Mouse (Mus musculus) midbrain, embryonic 13.5 days (tissue): ENCODE data around the gene Tbc1d9b. TPM values are rescaled to one million over a fixed set of nuclear protein-coding genes. Genes with fewer than 3 reads are reported as not detected.
A peak's percentile ranks its signal among the peaks of the same experiment; 100 is the strongest.
"Not testable (repeated sequence)": the region's sequence is repeated elsewhere in the genome, so short reads cannot be mapped to it uniquely, and the experiment has no call there.

ENCODE experiments used
- ATAC-seq: fragments of 200-750 bp; cut with Nextera tagmentation; 2 replicates; pipeline ENCODE4 v1.8.0; 2017; ENCODE audit warnings: mild to moderate bottlenecking, moderate TSS enrichment, moderate library complexity
- H3K27ac ChIP-seq: fragments of 300-500 bp; sonication (generic); 2 replicates; pipeline ENCODE4 v1.5.1; 2015; ENCODE audit warnings: inconsistent platforms, mild to moderate bottlenecking, moderate library complexity
- H3K27me3 ChIP-seq: fragments of 300-500 bp; sonication (generic); 2 replicates; pipeline ENCODE4 v1.6.1; 2015; ENCODE audit warnings: mild to moderate bottlenecking, inconsistent platforms
- H3K36me3 ChIP-seq: fragments of 300-500 bp; sonication (generic); 2 replicates; pipeline ENCODE4 v1.6.1; 2015; ENCODE audit warnings: mild to moderate bottlenecking, inconsistent platforms
- H3K4me1 ChIP-seq: fragments of 300-500 bp; sonication (generic); replicated peaks from 2 replicates; pipeline ENCODE4 v1.6.1; 2015; ENCODE audit warnings: inconsistent platforms
- H3K4me2 ChIP-seq: fragments of 300-500 bp; sonication (generic); replicated peaks from 2 replicates; pipeline ENCODE4 v1.6.1; 2015; ENCODE audit warnings: moderate library complexity, mild to moderate bottlenecking, inconsistent platforms
- H3K4me3 ChIP-seq: fragments of 300-500 bp; sonication (generic); replicated peaks from 2 replicates; pipeline ENCODE4 v1.5.1; 2015; ENCODE audit warnings: mild to moderate bottlenecking, inconsistent platforms
- H3K9ac ChIP-seq: fragments of 300-500 bp; sonication (generic); replicated peaks from 2 replicates; pipeline ENCODE4 v1.6.1; 2015; ENCODE audit warnings: mild to moderate bottlenecking, inconsistent platforms
- H3K9me3 ChIP-seq: fragments of 300-500 bp; sonication (generic); 2 replicates; pipeline ENCODE4 v1.6.1; 2016; ENCODE audit warnings: mild to moderate bottlenecking, inconsistent platforms
- WGBS: fragments of 180-500 bp; shearing (Covaris S2); methylation state at CpG from one replicate; pipeline ENCODE4 v1.1.7; 2015; 5-methylcytosine and 5-hydroxymethylcytosine counted together
- polyA plus RNA-seq: library from polyadenylated mRNA; unstranded; fragments of >200 nt; fragmentation: Nextera tagmentation; extraction: Ambion mirVana; gene quantifications from 2 replicates; pipeline ENCODE4 v1.2.1, GENCODE M21; 2015

Gene Tbc1d9b
- polyA plus RNA-seq, 1 experiment from 2014 or later: 39.9 TPM

GRCm38 (mm10) chr11:50159347-50159746 is 28.2 kb downstream of the Tbc1d9b start:
- peaks cover 98% of the 10 kb centered on the region for H3K36me3 ChIP-seq
- 88% methylated on average over 4 of the region's 4 CpGs for WGBS
- H3K27ac ChIP-seq: no peak overlapping the region
- ATAC-seq: no peak
- no peaks in the 10 kb centered on the region for H3K4me1 ChIP-seq
- H3K4me2 ChIP-seq: no peak overlapping the region
- H3K9ac ChIP-seq: no peak overlapping the region
- no peaks in the 10 kb centered on the region for H3K9me3 ChIP-seq
- H3K4me3 ChIP-seq: no peak overlapping the region
- no peaks in the 10 kb centered on the region for H3K27me3 ChIP-seq

GRCm38 (mm10) chr11:50161578-50162304 is 30.5 kb downstream of the Tbc1d9b start:
- Histone ChIP-seq H3K27me3 (no peaks in the 10 kb centered on the region), H3K9ac (no peak overlapping the region), H3K4me1 (no peaks in the 10 kb centered on the region), H3K27ac (no peak overlapping the region), H3K36me3 (peaks cover 91% of the 10 kb centered on the region), H3K4me3 (no peak overlapping the region), H3K9me3 (no peaks in the 10 kb centered on the region), H3K4me2 (no peak overlapping the region)
- WGBS: 68% methylated on average over 10 of the region's 10 CpGs
- ATAC-seq: peak; percentile 44

GRCm38 (mm10) chr11:50162338-50163050 is 31.3 kb downstream of the Tbc1d9b start:
- H3K9ac ChIP-seq: no peak overlapping the region
- no peaks in the 10 kb centered on the region for H3K27me3 ChIP-seq
- H3K4me3 ChIP-seq: no peak overlapping the region
- no peak overlapping the region for H3K4me2 ChIP-seq
- no peaks in the 10 kb centered on the region for H3K9me3 ChIP-seq
- H3K4me1 ChIP-seq: no peaks in the 10 kb centered on the region
- WGBS: 98% methylated on average over 3 of the region's 3 CpGs
- no peak overlapping the region for H3K27ac ChIP-seq
- peaks cover 84% of the 10 kb centered on the region for H3K36me3 ChIP-seq
- no peak for ATAC-seq

GRCm38 (mm10) chr11:50168352-50168751 is 37.2 kb downstream of the Tbc1d9b start:
- no peaks in the 10 kb centered on the region for H3K27me3 ChIP-seq
- no peak overlapping the region for H3K9ac ChIP-seq
- H3K9me3 ChIP-seq: no peaks in the 10 kb centered on the region
- no peaks in the 10 kb centered on the region for H3K4me1 ChIP-seq
- peaks cover 70% of the 10 kb centered on the region for H3K36me3 ChIP-seq
- H3K4me2 ChIP-seq: no peak overlapping the region
- WGBS: 87% methylated on average over 5 of the region's 5 CpGs
- no peak for ATAC-seq
- no peak overlapping the region for H3K4me3 ChIP-seq
- H3K27ac ChIP-seq: no peak overlapping the region

- Histone ChIP-seq H3K4me1 (peaks cover 13% of the 10 kb centered on the region), H3K27ac (peak within 1 kb of the TSS; percentile 81), H3K4me2 (peak within 1 kb of the TSS; percentile 73), H3K4me3 (peak within 1 kb of the TSS; percentile 64), H3K9ac (peak within 1 kb of the TSS; percentile 78), H3K36me3 (peaks cover 50% of the 10 kb centered on the region)
- not testable (repeated sequence) for H3K9me3 ChIP-seq, H3K27me3 ChIP-seq
- 5% methylated on average over 19 of the region's 19 CpGs for WGBS
- peak; percentile 66 for ATAC-seq
Observed at GRCm38 (mm10) chr11:50174111-50174729, 43.0 kb downstream of the Tbc1d9b start, which contains the start of gene Mrnip. Mrnip (plus strand) TSS chr11:50174444.

- peak overlapping the region; percentile 81 for H3K27ac ChIP-seq
- H3K27me3 ChIP-seq: no peaks in the 10 kb centered on the region
- WGBS: under 1% methylated on average over 27 of the region's 27 CpGs
- H3K9me3 ChIP-seq: no peaks in the 10 kb centered on the region
- H3K9ac ChIP-seq: peak overlapping the region; percentile 78
- peak overlapping the region; percentile 73 for H3K4me2 ChIP-seq
- peaks cover 48% of the 10 kb centered on the region for H3K36me3 ChIP-seq
- peaks cover 13% of the 10 kb centered on the region for H3K4me1 ChIP-seq
- peak; percentile 100 for ATAC-seq
- H3K4me3 ChIP-seq: peak overlapping the region; percentile 64
Observed at GRCm38 (mm10) chr11:50174730-50175187, 43.6 kb downstream of the Tbc1d9b start.

- no peak for ATAC-seq
- Histone ChIP-seq H3K4me1 (peaks cover 13% of the 10 kb centered on the region), H3K36me3 (peaks cover 38% of the 10 kb centered on the region), H3K4me3 (no peak overlapping the region), H3K9ac (no peak overlapping the region; the same call in 1 of the 2 replicates), H3K9me3 (no peaks in the 10 kb centered on the region), H3K27me3 (no peaks in the 10 kb centered on the region), H3K27ac (no peak overlapping the region), H3K4me2 (no peak overlapping the region; the same call in 1 of the 2 replicates)
- WGBS: 76% methylated on average over 3 of the region's 3 CpGs
Observed at GRCm38 (mm10) chr11:50176351-50176750, 45.2 kb downstream of the Tbc1d9b start.

GRCm38 (mm10) chr11:50177111-50177510 is 45.9 kb downstream of the Tbc1d9b start:
- Histone ChIP-seq H3K4me1 (peaks cover 13% of the 10 kb centered on the region), H3K27ac (no peak overlapping the region), H3K9ac (no peak overlapping the region), H3K4me3 (no peak overlapping the region), H3K4me2 (no peak overlapping the region), H3K36me3 (peaks cover 34% of the 10 kb centered on the region), H3K27me3 (no peaks in the 10 kb centered on the region), H3K9me3 (no peaks in the 10 kb centered on the region)
- ATAC-seq: no peak
- WGBS: 83% methylated on average over 6 of the region's 6 CpGs

GRCm38 (mm10) chr11:50178532-50179488 is 47.6 kb downstream of the Tbc1d9b start:
- no peak overlapping the region for H3K4me3 ChIP-seq
- no peak overlapping the region for H3K27ac ChIP-seq
- H3K4me1 ChIP-seq: peaks cover 13% of the 10 kb centered on the region
- no peaks in the 10 kb centered on the region for H3K9me3 ChIP-seq
- no peak overlapping the region for H3K4me2 ChIP-seq
- H3K36me3 ChIP-seq: peaks cover 48% of the 10 kb centered on the region
- no peaks in the 10 kb centered on the region for H3K27me3 ChIP-seq
- 86% methylated on average over 5 of the region's 5 CpGs for WGBS
- no peak overlapping the region for H3K9ac ChIP-seq
- no peak for ATAC-seq

GRCm38 (mm10) chr11:50180478-50181231 is 49.5 kb downstream of the Tbc1d9b start:
- 81% methylated on average over 6 of the region's 6 CpGs for WGBS
- no peaks in the 10 kb centered on the region for H3K27me3 ChIP-seq
- no peak for ATAC-seq
- H3K27ac ChIP-seq: no peak overlapping the region
- H3K9me3 ChIP-seq: no peaks in the 10 kb centered on the region
- no peak overlapping the region for H3K9ac ChIP-seq
- no peak overlapping the region for H3K4me3 ChIP-seq
- H3K4me2 ChIP-seq: no peak overlapping the region
- H3K4me1 ChIP-seq: peaks cover 8% of the 10 kb centered on the region
- H3K36me3 ChIP-seq: peaks cover 57% of the 10 kb centered on the region

- Histone ChIP-seq H3K27ac (no peak overlapping the region), H3K4me2 (no peak overlapping the region), H3K4me1 (no peaks in the 10 kb centered on the region), H3K4me3 (no peak overlapping the region), H3K9me3 (no peaks in the 10 kb centered on the region), H3K36me3 (peaks cover 59% of the 10 kb centered on the region), H3K9ac (no peak overlapping the region), H3K27me3 (no peaks in the 10 kb centered on the region)
- WGBS: 90% methylated on average over 4 of the region's 4 CpGs
- ATAC-seq: no peak
Observed at GRCm38 (mm10) chr11:50182702-50183101, 51.5 kb downstream of the Tbc1d9b start.
